Mouse (Mus musculus): ENCODE measurements around the gene Cacnb2.

Gene Cacnb2

GRCm38 (mm10) chr2:14602788-14603187 lies at the start of gene Cacnb2:
Cacnb2 (plus strand) TSS chr2:14603088.
- DNase-seq: no peak

- DNase-seq: no peak
These were observed 34.9 kb upstream of the Cacnb2 start for GRCm38 (mm10) chr2:14568020-14568419.

GRCm38 (mm10) chr2:14571300-14571699 lies 31.6 kb upstream of the Cacnb2 start:
- DNase-seq: no peak

- no peak for DNase-seq
These were observed 13.3 kb upstream of the Cacnb2 start for GRCm38 (mm10) chr2:14589541-14589940.

GRCm38 (mm10) chr2:14597909-14598563 lies 4.9 kb upstream of the Cacnb2 start:
- no peak for DNase-seq

- DNase-seq: peak; percentile 60
These were observed 1.2 kb downstream of the Cacnb2 start for GRCm38 (mm10) chr2:14603784-14604781.

GRCm38 (mm10) chr2:14604791-14605190 lies 1.9 kb downstream of the Cacnb2 start:
- peak; percentile 20 for DNase-seq

GRCm38 (mm10) chr2:14605207-14605606 lies 2.3 kb downstream of the Cacnb2 start:
- DNase-seq: no peak

- no peak for DNase-seq
These were observed 5.7 kb downstream of the Cacnb2 start for GRCm38 (mm10) chr2:14608606-14609005.

- DNase-seq: no peak
These were observed 9.8 kb downstream of the Cacnb2 start for GRCm38 (mm10) chr2:14612705-14613104.

- no peak for DNase-seq
These were observed 13.5 kb downstream of the Cacnb2 start for GRCm38 (mm10) chr2:14616361-14616760.

- no peak for DNase-seq
These were observed 17.4 kb downstream of the Cacnb2 start for GRCm38 (mm10) chr2:14620120-14620853.

- DNase-seq: no peak
These were observed 18.0 kb downstream of the Cacnb2 start for GRCm38 (mm10) chr2:14620891-14621290.

GRCm38 (mm10) chr2:14623820-14624219 lies 20.9 kb downstream of the Cacnb2 start:
- DNase-seq: no peak

GRCm38 (mm10) chr2:14629814-14630492 lies 27.1 kb downstream of the Cacnb2 start:
- DNase-seq: no peak

- DNase-seq: peak; percentile 24
These were observed 28.7 kb downstream of the Cacnb2 start for GRCm38 (mm10) chr2:14631590-14631989.

GRCm38 (mm10) chr2:14633202-14633601 lies 30.3 kb downstream of the Cacnb2 start:
- no peak for DNase-seq

- no peak for DNase-seq
These were observed 36.4 kb downstream of the Cacnb2 start for GRCm38 (mm10) chr2:14639266-14639665.

- no peak for DNase-seq
These were observed 37.0 kb downstream of the Cacnb2 start for GRCm38 (mm10) chr2:14639877-14640276.

GRCm38 (mm10) chr2:14641040-14641439 lies 38.2 kb downstream of the Cacnb2 start:
- no peak for DNase-seq

- no peak for DNase-seq
These were observed 48.4 kb downstream of the Cacnb2 start for GRCm38 (mm10) chr2:14651268-14651667.

GRCm38 (mm10) chr2:14656673-14657072 lies 53.8 kb downstream of the Cacnb2 start:
- no peak for DNase-seq

Data from thymus, postnatal 14 days (tissue).